Mouse (Mus musculus): Measurements from ENCODE around the gene Twnk. TPM values are rescaled to one million over a fixed set of nuclear protein-coding genes. Genes with fewer than 3 reads are reported as not detected.

Twnk gene
- polyA plus RNA-seq, 1 experiment from 2014 or later = 7.5 TPM

GRCm38 (mm10) chr19:45014981-45015402 lies 9.5 kb downstream of the Twnk start:
- Histone ChIP-seq H3K4me1 (ENCODE audit: insufficient read depth, low read depth, low read length) (peaks cover 15% of the 10 kb centered on the region), H3K9ac (replicated peaks; ENCODE audit: low read depth) (peak overlapping the region; percentile 63), H3K27me3 (replicated peaks; ENCODE audit: insufficient read depth, low read length) (no peaks in the 10 kb centered on the region), H3K9me3 (ENCODE audit: low read length) (no peaks in the 10 kb centered on the region), H3K4me2 (replicated peaks; ENCODE audit: low read depth, low read length) (peak overlapping the region; percentile 76), H3K36me3 (ENCODE audit: insufficient read depth, low read length) (no peaks in the 10 kb centered on the region; the same call in 1 of the 2 replicates), H3K27ac (ENCODE audit: low read length) (peak overlapping the region; percentile 99), H3K4me3 (ENCODE audit: low read depth, low read length) (peak overlapping the region; percentile 63)
- TF ChIP-seq EP300 (IDR thresholded peaks at IDR 0.05) (no peak), CTCF (IDR thresholded peaks at IDR 0.05) (peak; percentile 3; the same call in 1 of the 2 replicates)
- peak; percentile 20 for ATAC-seq
- DNase-seq (ENCODE audit: low spot score) = peak; percentile 74
- 0% methylated on average over 23 of the region's 25 CpGs for WGBS

DNA sequence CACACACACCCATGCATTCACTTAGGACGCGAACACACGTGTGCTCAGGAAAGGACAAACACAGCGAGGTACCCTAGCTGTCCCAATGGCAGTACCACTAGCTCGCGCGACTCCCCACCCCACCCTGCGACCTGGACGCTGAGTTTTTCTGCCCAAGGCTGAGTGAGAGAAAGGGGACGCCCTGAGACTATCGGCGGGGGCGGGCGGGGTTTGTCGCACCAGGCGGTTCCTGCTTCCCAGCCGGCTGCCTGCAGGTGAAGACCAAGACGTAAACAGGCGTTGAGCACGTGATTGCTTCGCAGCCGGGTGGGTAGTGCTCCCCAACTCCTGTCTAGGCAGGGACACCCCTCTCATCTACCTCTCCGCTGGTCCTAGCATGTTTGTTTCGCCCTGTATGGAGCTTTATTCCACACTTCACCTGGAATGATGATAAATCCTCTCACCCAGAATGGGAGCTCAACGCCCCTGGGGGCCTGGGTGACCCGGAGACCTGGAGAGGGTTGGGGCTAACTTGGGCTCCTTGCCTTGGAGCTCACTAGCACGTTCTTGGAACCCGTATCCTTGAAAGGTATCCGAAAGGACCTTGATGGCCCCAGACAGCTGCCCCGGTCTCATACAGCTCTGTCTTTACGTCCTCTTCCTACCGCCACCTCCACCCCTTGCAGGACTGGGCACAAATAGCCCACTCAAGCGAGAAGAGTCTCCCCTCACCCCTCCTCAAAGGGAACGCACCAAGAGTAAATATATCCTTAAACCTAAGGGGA lies 10.2 kb downstream of the Twnk start:
- Histone ChIP-seq H3K4me1 (ENCODE audit: insufficient read depth, low read depth, low read length) (peaks cover 20% of the 10 kb centered on the region), H3K9ac (replicated peaks; ENCODE audit: low read depth) (peak overlapping the region; percentile 63), H3K9me3 (ENCODE audit: low read length) (no peaks in the 10 kb centered on the region), H3K27me3 (replicated peaks; ENCODE audit: insufficient read depth, low read length) (no peaks in the 10 kb centered on the region), H3K4me2 (replicated peaks; ENCODE audit: low read depth, low read length) (peak overlapping the region; percentile 76), H3K27ac (ENCODE audit: low read length) (peak overlapping the region; percentile 99), H3K4me3 (ENCODE audit: low read depth, low read length) (peak overlapping the region; percentile 63), H3K36me3 (ENCODE audit: insufficient read depth, low read length) (no peaks in the 10 kb centered on the region)
- DNase-seq (ENCODE audit: low spot score) = peak; percentile 72
- TF ChIP-seq EP300 (IDR thresholded peaks at IDR 0.05) = 0 out of 2 replicates have a peak, but pooled peaks have one; percentile 7
- no peak for TF ChIP-seq CTCF (IDR thresholded peaks at IDR 0.05)
- WGBS = under 1% methylated on average over 34 of the region's 34 CpGs
- ATAC-seq = 0 out of 2 replicates have a peak, but pooled peaks have one; percentile 1

- Histone ChIP-seq H3K9me3 (ENCODE audit: low read length) (no peaks in the 10 kb centered on the region), H3K4me1 (ENCODE audit: insufficient read depth, low read depth, low read length) (peaks cover 26% of the 10 kb centered on the region)
- peak; percentile 95 for DNase-seq (ENCODE audit: low spot score)
Measured at GRCm38 (mm10) chr19:45016341-45017215, 11.1 kb downstream of the Twnk start.

DNA sequence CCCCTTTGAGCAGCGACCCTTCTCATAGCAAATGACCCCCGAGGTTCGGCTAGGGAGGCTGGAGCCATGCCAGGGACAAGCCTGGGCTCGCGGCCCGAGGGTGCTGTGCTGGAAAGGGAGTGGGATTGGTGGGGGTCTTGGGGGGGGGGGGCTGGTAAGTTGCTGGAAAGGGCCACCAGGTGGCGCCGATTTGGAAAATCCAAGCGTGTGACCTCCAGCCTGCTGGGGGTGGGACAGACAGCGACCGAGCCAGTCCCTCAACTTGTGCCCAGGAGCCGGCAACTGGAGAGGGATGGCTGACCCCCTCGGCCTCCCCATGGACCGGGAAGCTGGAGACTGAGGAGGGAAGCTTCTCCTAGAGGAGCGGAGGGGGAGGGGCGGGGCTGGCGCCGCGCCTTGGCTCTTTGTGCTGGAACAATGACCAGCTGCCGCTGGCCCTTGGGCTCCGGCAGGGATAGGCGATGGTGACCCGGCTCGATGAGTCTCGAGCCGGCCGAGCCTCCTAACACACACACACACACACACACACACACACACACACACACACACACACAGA lies 11.8 kb downstream of the Twnk start:
- peak overlapping the region; percentile 76 for H3K4me2 ChIP-seq (replicated peaks; ENCODE audit: low read depth, low read length)
- DNase-seq (ENCODE audit: low spot score) (peak; percentile 92), ATAC-seq (peak; percentile 47)
- peaks cover 26% of the 10 kb centered on the region for H3K4me1 ChIP-seq (ENCODE audit: insufficient read depth, low read depth, low read length)
- H3K9ac ChIP-seq (replicated peaks; ENCODE audit: low read depth) = peak overlapping the region; percentile 77
- no peaks in the 10 kb centered on the region; the same call in 1 of the 2 replicates for H3K36me3 ChIP-seq (ENCODE audit: insufficient read depth, low read length)
- whole genome bisulfite sequencing = 0% methylated on average over 16 of the region's 27 CpGs
- no peaks in the 10 kb centered on the region for H3K9me3 ChIP-seq (ENCODE audit: low read length)
- H3K27ac ChIP-seq (ENCODE audit: low read length) = peak overlapping the region; percentile 99
- no peaks in the 10 kb centered on the region for H3K27me3 ChIP-seq (replicated peaks; ENCODE audit: insufficient read depth, low read length)
- H3K4me3 ChIP-seq (ENCODE audit: low read depth, low read length) = peak overlapping the region; percentile 63
- TF ChIP-seq CTCF (IDR thresholded peaks at IDR 0.05) (peak; percentile 56), EP300 (IDR thresholded peaks at IDR 0.05) (no peak)

More at GRCm38 (mm10) chr19:45016341-45017215, 11.1 kb downstream of the Twnk start:
- peak overlapping the region; percentile 77 for H3K9ac ChIP-seq (replicated peaks; ENCODE audit: low read depth)
- peak overlapping the region; percentile 63 for H3K4me3 ChIP-seq (ENCODE audit: low read depth, low read length)
- H3K36me3 ChIP-seq (ENCODE audit: insufficient read depth, low read length) = no peaks in the 10 kb centered on the region
- peak overlapping the region; percentile 99 for H3K27ac ChIP-seq (ENCODE audit: low read length)
- TF ChIP-seq CTCF (IDR thresholded peaks at IDR 0.05) = no peak
- no peak for TF ChIP-seq EP300 (IDR thresholded peaks at IDR 0.05)
- no peaks in the 10 kb centered on the region for H3K27me3 ChIP-seq (replicated peaks; ENCODE audit: insufficient read depth, low read length)
- WGBS = 1% methylated on average over 16 of the region's 18 CpGs
- H3K4me2 ChIP-seq (replicated peaks; ENCODE audit: low read depth, low read length) = peak overlapping the region; percentile 76
- peak; percentile 40 for ATAC-seq

- peak; percentile 89 for DNase-seq (ENCODE audit: low spot score)
- 0% methylated on average over 22 of the region's 48 CpGs for WGBS
Measured at GRCm38 (mm10) chr19:45017909-45018308, 12.4 kb downstream of the Twnk start.

More at GRCm38 (mm10) chr19:45017909-45018308, 12.4 kb downstream of the Twnk start:
- Histone ChIP-seq H3K27me3 (replicated peaks; ENCODE audit: insufficient read depth, low read length) (no peaks in the 10 kb centered on the region), H3K4me3 (ENCODE audit: low read depth, low read length) (peak overlapping the region; percentile 63), H3K9me3 (ENCODE audit: low read length) (no peaks in the 10 kb centered on the region), H3K9ac (replicated peaks; ENCODE audit: low read depth) (peak overlapping the region; percentile 77), H3K36me3 (ENCODE audit: insufficient read depth, low read length) (no peaks in the 10 kb centered on the region; the same call in 1 of the 2 replicates), H3K4me2 (replicated peaks; ENCODE audit: low read depth, low read length) (peak overlapping the region; percentile 76), H3K4me1 (ENCODE audit: insufficient read depth, low read depth, low read length) (peaks cover 26% of the 10 kb centered on the region), H3K27ac (ENCODE audit: low read length) (peak overlapping the region; percentile 99)
- peak; percentile 70 for ATAC-seq
- TF ChIP-seq EP300 (IDR thresholded peaks at IDR 0.05) (no peak), CTCF (IDR thresholded peaks at IDR 0.05) (no peak)

All from lung, postnatal 0 days (tissue).